Mouse (Mus musculus) 416B (cell line): ENCODE data around the gene Slc30a1.
A peak's percentile ranks its signal among the peaks of the same experiment; 100 is the strongest.

Source experiments
- DNase-seq: peaks from one replicate; pipeline ENCODE4 v3.0.0; 2011; ENCODE audit warnings: low read depth

Slc30a1 gene

DNA sequence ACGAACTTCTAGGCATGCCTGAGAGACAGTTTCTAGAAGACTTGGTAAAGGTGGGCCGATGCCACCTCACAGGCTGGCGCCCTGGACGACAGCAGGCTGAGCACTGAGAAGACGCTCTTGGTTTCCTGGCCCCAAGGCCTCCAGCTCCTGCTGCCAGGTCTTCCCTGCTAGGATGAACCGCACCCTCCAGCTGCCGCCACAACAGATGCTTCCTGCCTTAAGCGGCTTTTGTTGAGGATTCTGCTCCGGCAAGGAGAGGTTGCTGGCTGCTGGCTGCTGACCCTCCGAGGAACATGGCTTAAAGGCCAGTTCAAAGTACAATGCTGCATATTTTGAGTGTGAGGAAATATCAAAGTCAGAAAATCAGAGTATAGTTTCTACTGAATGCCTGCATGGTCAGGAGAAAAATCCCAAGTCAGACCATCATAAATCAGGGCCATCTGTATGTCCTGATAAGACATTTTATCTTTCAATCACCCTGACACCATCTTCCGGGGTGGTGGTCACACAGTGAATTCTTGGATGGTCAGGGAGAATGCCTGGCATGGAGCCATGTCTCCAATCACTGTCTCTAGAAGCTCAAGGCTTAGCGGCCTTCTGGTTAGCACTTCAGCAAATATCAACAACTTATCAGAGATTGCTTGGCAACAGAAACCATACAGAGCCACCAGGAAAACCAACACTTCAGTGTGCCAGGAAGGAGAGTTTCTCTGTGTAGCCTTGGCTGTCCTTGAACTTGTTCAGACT lies 9.6 kb upstream of the Slc30a1 start:
- peak; percentile 39 for DNase-seq

GRCm38 (mm10) chr1:191905637-191906533 lies 682 bp upstream of the Slc30a1 start:
- peak; percentile 56 for DNase-seq

DNA sequence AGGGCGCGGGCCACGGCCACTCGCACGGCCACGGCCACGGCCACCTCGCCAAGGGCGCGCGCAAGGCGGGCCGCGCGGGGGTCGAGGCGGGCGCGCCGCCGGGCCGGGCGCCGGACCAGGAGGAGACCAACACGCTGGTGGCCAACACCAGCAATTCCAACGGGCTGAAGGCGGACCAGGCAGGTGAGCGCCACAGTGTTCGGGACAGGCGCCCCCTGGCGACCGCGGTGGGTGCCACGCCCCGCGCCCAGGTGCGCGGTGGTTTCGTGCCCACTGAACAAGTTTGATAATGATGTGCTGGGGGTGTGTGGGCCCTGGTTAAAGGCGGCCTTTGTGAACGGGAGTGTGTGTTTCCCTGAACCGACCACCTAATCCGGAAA lies 854 bp downstream of the Slc30a1 start:
- peak; percentile 66 for DNase-seq

DNA sequence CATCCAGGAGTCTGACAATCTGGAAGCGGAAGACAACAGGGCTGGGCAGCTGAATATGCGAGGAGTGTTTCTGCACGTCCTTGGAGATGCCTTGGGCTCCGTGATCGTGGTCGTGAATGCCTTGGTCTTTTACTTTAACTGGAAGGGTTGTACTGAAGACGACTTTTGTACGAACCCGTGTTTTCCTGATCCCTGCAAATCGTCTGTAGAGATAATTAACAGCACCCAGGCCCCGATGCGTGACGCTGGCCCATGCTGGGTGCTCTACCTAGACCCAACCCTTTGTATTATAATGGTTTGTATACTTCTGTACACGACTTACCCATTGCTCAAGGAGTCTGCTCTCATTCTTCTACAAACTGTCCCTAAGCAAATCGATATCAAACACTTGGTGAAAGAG lies 2.3 kb downstream of the Slc30a1 start:
- DNase-seq = no peak

DNA sequence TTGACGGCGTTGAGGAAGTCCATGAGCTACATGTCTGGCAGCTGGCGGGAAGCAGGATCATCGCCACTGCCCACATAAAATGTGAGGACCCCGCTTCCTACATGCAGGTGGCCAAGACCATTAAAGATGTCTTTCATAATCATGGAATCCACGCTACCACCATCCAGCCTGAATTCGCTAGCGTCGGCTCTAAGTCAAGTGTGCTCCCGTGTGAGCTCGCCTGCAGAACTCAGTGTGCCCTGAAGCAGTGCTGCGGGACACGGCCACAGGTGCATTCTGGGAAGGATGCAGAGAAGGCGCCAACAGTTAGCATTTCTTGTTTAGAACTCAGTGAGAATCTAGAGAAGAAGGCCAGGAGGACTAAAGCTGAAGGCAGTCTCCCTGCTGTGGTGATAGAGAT lies 2.7 kb downstream of the Slc30a1 start:
- DNase-seq = no peak

DNA sequence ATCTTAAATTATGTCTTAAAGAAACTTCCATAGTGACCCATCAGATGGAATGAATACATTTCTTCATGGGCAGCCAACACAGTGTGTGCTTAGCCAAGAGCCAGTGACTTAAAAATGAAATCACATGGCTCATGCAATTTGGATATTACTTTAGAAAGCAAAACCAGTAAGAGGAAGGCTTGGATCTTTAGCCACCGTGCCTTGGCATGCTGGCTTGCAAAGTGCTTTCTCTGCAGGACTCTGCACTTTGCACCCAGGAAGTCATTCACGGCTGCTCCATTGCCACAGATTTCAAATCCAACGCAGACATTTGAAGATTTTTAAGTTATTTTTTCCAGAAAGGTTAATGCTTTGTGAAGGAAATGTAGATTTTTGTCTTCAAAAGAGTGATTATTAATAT lies 4.1 kb downstream of the Slc30a1 start:
- no peak for DNase-seq

DNA sequence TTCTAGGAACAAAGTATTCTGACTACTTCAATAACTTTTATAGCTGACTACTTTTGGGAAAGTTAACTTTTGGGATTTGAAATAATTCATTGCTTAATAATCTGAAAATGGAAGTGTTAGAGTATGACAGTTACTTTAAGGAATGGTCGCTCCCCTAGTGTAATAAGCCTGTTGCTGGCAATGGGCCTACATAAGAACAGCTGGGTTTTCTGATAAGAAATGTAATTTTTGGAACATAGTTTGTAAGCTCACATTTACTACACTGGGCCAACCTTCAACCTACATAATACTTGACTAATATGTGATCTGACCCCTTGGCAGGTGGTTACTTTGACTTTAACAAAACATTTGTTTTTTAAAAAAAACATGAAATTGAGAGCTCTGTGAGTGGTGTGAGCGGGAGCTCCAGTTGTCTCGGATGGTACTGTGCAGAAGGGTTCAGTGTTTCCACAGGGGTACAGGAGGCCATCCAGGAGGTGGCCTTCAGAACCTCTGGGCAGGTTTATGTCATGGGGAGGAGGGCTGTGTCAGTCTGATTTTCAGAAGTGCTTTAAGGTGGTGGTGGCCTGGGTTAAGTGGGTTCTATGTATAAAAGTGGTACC lies 4.6 kb downstream of the Slc30a1 start:
- peak; percentile 20 for DNase-seq

DNA sequence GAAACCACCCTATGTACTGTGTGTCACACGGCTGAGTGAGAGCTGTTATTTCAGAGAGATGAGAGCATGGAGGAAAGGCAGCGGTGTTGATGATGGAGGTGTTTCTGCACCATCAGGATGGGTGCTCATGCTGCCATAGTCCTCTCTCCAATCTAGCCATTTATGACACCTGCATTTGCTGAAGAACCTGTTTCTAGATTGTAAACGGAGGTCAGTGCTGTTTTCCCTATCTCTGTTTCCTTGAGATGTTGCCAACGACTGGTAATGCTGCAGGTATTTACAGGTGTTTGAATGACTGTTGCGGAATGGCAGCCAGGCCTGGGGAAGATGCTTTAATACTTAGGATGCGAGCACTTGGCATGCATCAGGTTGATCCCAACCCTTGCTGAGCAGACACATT lies 8.1 kb downstream of the Slc30a1 start:
- DNase-seq = no peak

- no peak for DNase-seq
These were observed 9.0 kb downstream of the Slc30a1 start for GRCm38 (mm10) chr1:191915586-191915985.

GRCm38 (mm10) chr1:191916876-191917275 lies 10.3 kb downstream of the Slc30a1 start:
- no peak for DNase-seq

- no peak for DNase-seq
These were observed 12.8 kb downstream of the Slc30a1 start for GRCm38 (mm10) chr1:191919336-191919735.

DNA sequence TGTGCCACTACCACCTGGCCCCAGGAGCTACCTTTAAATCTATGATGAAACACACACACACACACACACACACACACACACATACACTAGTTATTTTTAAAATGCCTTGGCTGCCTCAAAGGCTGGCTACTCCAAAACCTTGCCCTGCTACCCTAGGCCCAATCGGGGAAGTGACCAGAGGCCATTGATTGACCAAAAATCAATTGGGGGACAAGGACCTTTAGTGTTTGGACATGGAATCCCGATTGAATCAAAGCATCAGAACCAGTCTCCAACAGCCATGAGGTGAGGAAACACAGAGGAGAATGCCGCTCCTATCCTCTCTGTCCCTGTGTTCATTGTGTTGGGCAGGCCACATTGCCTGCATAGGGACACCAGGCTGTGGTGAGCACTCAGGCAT lies 15.1 kb downstream of the Slc30a1 start:
- no peak for DNase-seq

- no peak for DNase-seq
These were observed 18.9 kb downstream of the Slc30a1 start for GRCm38 (mm10) chr1:191925496-191925895.

GRCm38 (mm10) chr1:191926681-191927080 lies 20.1 kb downstream of the Slc30a1 start:
- no peak for DNase-seq

GRCm38 (mm10) chr1:191928345-191928744 lies 21.8 kb downstream of the Slc30a1 start:
- no peak for DNase-seq

DNA sequence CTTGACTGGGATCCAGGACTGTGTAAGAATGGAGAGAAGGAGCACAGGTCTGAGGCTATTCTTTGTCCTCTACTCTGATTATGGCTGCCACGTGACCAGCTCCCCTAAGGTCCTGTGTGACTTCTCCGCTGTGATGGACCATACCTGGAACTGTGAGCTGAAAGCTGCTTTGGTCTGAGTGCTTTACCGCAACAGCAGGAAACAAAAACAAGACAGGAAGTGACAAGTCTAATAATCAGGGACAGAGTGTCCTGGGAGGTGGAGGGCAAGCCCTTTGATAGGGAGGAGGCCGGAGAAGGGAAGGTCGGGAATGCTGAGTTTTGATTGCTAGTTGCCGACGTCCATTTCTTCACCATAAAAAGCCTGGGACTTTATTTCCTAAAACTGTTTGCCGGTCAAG lies 22.5 kb downstream of the Slc30a1 start:
- no peak for DNase-seq

GRCm38 (mm10) chr1:191929897-191930524 lies 23.4 kb downstream of the Slc30a1 start:
- no peak for DNase-seq

GRCm38 (mm10) chr1:191930525-191931105 lies 24.0 kb downstream of the Slc30a1 start:
- no peak for DNase-seq

GRCm38 (mm10) chr1:191932286-191932985 lies 25.9 kb downstream of the Slc30a1 start:
- no peak for DNase-seq

GRCm38 (mm10) chr1:191932986-191933632 lies 26.5 kb downstream of the Slc30a1 start:
- no peak for DNase-seq

GRCm38 (mm10) chr1:191943638-191944037 lies 37.1 kb downstream of the Slc30a1 start:
- DNase-seq = no peak
